Mouse (Mus musculus) hindbrain, embryonic 11.5 days (tissue): ENCODE measurements around the gene C330021F23Rik. TPM values are rescaled to one million over a fixed set of nuclear protein-coding genes. Genes with fewer than 3 reads are reported as not detected.

Experiments used
- ATAC-seq: fragments of 200-750 bp; cut with Nextera tagmentation; 2 replicates; pipeline ENCODE4 v1.8.0; 2017; ENCODE audit warnings: mild to moderate bottlenecking, moderate TSS enrichment, moderate library complexity; ENCODE audit not compliant: low FRiP score
- DNase-seq: peaks from one replicate; pipeline ENCODE4 v3.0.0-alpha.2; 2015; ENCODE audit warnings: low spot score
- H3K27ac ChIP-seq: fragments of 300-500 bp; sonication (generic); 2 replicates; pipeline ENCODE4 v1.5.1; 2014; ENCODE audit warnings: mild to moderate bottlenecking, low read depth, low read length
- H3K27me3 ChIP-seq: fragments of 300-500 bp; sonication (generic); 2 replicates; pipeline ENCODE4 v1.6.1; 2014; ENCODE audit warnings: mild to moderate bottlenecking, low read length, moderate library complexity, mixed read lengths; ENCODE audit not compliant: control insufficient read depth, insufficient read depth
- H3K36me3 ChIP-seq: fragments of 300-500 bp; sonication (generic); 2 replicates; pipeline ENCODE4 v1.6.1; 2014; ENCODE audit warnings: mild to moderate bottlenecking, low read length, moderate library complexity, mixed read lengths; ENCODE audit not compliant: control insufficient read depth, insufficient read depth
- H3K4me1 ChIP-seq: fragments of 300-500 bp; sonication (generic); replicated peaks from 2 replicates; pipeline ENCODE4 v1.6.1; 2014; ENCODE audit warnings: low read length, mixed read lengths; ENCODE audit not compliant: control insufficient read depth, insufficient read depth
- H3K4me2 ChIP-seq: fragments of 300-500 bp; sonication (generic); replicated peaks from 2 replicates; pipeline ENCODE4 v1.6.1; 2014; ENCODE audit warnings: mild to moderate bottlenecking, low read depth, low read length
- H3K4me3 ChIP-seq: fragments of 300-500 bp; sonication (generic); 2 replicates; pipeline ENCODE4 v1.5.1; 2014; ENCODE audit warnings: low read depth, low read length
- H3K9ac ChIP-seq: fragments of 300-500 bp; sonication (generic); 2 replicates; pipeline ENCODE4 v1.6.1; 2014; ENCODE audit warnings: low read depth, low read length
- H3K9me3 ChIP-seq: fragments of 300-500 bp; sonication (generic); 2 replicates; pipeline ENCODE4 v1.6.1; 2016; ENCODE audit warnings: low read length; ENCODE audit not compliant: control insufficient read depth
- WGBS: fragments of 180-500 bp; shearing (Covaris S2); extraction: QIAGEN DNeasy Blood & Tissue Kit; methylation state at CpG from one replicate; pipeline ENCODE4 v1.1.7; 2014; 5-methylcytosine and 5-hydroxymethylcytosine counted together
- polyA plus RNA-seq: library from polyadenylated mRNA; unstranded; fragments of >200 nt; fragmentation: Nextera tagmentation; extraction: Ambion mirVana; gene quantifications from 2 replicates; pipeline ENCODE4 v1.2.1, GENCODE M21; 2014

The C330021F23Rik gene
- polyA plus RNA-seq, 1 experiment from 2014 or later, result 3.9 TPM

GRCm38 (mm10) chr8:3540076-3540475 lies 27.7 kb upstream of the C330021F23Rik start:
- Histone ChIP-seq H3K4me1 (no peaks in the 10 kb centered on the region), H3K4me3 (no peak overlapping the region), H3K27me3 (no peaks in the 10 kb centered on the region), H3K27ac (no peak overlapping the region), H3K9me3 (no peaks in the 10 kb centered on the region), H3K9ac (no peak overlapping the region), H3K4me2 (no peak overlapping the region), H3K36me3 (no peaks in the 10 kb centered on the region)
- WGBS, result 86% methylated on average over 4 of the region's 4 CpGs
- ATAC-seq, result no peak
- no peak for DNase-seq

GRCm38 (mm10) chr8:3546511-3546910 lies 21.3 kb upstream of the C330021F23Rik start:
- Histone ChIP-seq H3K27me3 (no peaks in the 10 kb centered on the region), H3K9me3 (no peaks in the 10 kb centered on the region), H3K4me2 (no peak overlapping the region), H3K4me3 (no peak overlapping the region), H3K4me1 (no peaks in the 10 kb centered on the region), H3K36me3 (no peaks in the 10 kb centered on the region), H3K9ac (no peak overlapping the region), H3K27ac (no peak overlapping the region)
- ATAC-seq (no peak), DNase-seq (no peak)
- 92% methylated on average over 2 of the region's 2 CpGs for WGBS

DNA sequence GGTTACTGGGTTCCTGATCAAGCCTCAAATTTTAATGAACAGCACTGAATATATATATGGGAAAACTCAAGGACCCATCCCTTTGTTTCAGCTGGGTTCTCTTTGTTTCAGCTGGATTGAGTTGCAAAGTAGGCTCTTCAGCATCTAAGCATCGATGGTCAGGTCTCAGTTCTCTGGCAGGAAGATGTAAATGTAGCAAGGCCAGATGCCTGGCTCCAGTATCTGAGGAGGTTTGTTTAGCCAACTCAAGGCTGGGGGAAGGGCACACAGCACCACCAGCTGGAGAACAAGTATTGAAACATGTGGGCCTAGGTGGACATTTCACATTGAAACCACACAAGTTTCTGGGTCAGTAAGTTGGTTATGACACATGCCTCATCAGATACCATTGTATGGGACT lies 15.6 kb upstream of the C330021F23Rik start:
- no peak for DNase-seq
- H3K27ac ChIP-seq, result no peak overlapping the region
- no peak for ATAC-seq
- no peaks in the 10 kb centered on the region for H3K27me3 ChIP-seq
- H3K9ac ChIP-seq, result no peak overlapping the region
- no peaks in the 10 kb centered on the region for H3K36me3 ChIP-seq
- no peaks in the 10 kb centered on the region for H3K9me3 ChIP-seq
- H3K4me2 ChIP-seq, result no peak overlapping the region
- H3K4me1 ChIP-seq, result no peaks in the 10 kb centered on the region
- whole genome bisulfite sequencing, result 79% methylated on average over 1 of the region's 1 CpGs
- H3K4me3 ChIP-seq, result no peak overlapping the region

DNA sequence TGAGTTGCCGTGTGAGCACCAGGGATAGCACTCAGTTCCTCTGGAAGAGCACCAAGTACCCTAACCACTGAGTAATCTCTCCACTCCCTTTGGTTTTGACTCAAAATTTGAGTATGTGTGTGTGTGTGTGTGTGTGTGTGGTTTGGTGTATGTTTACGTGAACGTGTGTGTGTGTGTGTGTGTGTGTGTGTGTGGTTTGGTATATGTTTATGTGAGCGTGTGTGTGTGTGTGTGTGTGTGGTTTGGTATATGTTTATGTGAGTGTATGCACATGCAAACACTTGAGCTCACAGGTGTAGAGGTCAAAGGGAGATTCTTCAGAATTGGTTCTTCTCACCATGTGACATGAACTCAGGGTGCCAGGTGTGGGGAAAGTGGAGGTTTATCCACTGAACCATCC lies 11.7 kb upstream of the C330021F23Rik start:
- Histone ChIP-seq H3K9me3 (no peaks in the 10 kb centered on the region), H3K4me1 (no peaks in the 10 kb centered on the region), H3K27me3 (no peaks in the 10 kb centered on the region), H3K36me3 (no peaks in the 10 kb centered on the region), H3K4me3 (no peak overlapping the region), H3K9ac (no peak overlapping the region), H3K4me2 (no peak overlapping the region), H3K27ac (no peak overlapping the region)
- DNase-seq (no peak), ATAC-seq (peak; percentile 91)
- whole genome bisulfite sequencing, result 54% methylated on average over 4 of the region's 4 CpGs

DNA sequence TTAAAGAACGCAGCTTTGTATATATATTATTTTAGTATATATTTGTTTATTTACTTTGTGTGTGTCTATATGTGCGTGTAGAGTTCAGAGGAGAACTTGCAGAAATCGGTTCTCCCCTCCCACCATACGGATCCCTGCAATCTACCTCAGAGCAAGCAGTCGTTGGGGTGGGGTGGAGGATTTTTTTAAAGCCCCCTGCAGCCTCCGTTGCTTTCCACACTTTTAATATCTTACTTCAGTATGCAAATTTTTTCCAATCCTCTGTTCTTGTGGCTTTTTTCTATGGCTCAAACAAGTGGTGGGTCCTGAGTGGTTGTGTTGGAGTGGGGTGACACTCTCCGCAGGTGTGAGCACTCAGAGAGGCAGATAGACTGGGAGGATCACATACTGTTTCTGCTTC lies 588 bp downstream of the C330021F23Rik start:
- 4% methylated on average over 7 of the region's 7 CpGs for WGBS
- peak overlapping the region; percentile 11 for H3K4me2 ChIP-seq
- no peak for ATAC-seq

DNA sequence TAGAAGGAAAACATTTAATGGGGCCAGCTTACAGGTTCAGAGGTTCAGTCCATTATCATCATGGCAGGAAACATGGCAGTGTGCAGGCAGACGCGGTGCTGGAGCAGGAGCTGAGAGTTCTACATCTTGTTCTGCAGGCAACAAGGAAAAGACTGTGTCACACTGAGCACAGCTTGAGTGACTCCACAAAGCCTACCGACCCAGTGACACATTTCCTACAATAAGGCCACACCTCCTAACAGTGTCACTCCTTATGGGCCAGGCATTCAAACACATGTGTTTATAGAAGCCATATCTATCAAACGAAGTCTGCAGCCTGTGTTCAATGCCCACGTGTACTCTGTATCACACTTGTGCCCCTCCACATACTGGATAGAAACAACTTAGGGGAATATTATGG lies 2.0 kb downstream of the C330021F23Rik start:
- no peaks in the 10 kb centered on the region for H3K36me3 ChIP-seq
- H3K4me3 ChIP-seq, result no peak overlapping the region
- DNase-seq (no peak), ATAC-seq (no peak)
- no peak overlapping the region for H3K4me2 ChIP-seq
- no peak overlapping the region for H3K9ac ChIP-seq
- no peaks in the 10 kb centered on the region; the same call in 1 of the 2 replicates for H3K4me1 ChIP-seq
- H3K27me3 ChIP-seq, result no peaks in the 10 kb centered on the region
- 86% methylated on average over 5 of the region's 5 CpGs for WGBS
- no peaks in the 10 kb centered on the region for H3K9me3 ChIP-seq
- no peak overlapping the region for H3K27ac ChIP-seq

More for the DNA sequence above, 588 bp downstream of the C330021F23Rik start:
- H3K4me1 ChIP-seq, result no peaks in the 10 kb centered on the region; the same call in 1 of the 2 replicates
- H3K27ac ChIP-seq, result no peak overlapping the region
- no peaks in the 10 kb centered on the region for H3K36me3 ChIP-seq
- peak overlapping the region; percentile 22 for H3K4me3 ChIP-seq
- peak; percentile 7 for DNase-seq
- no peaks in the 10 kb centered on the region for H3K27me3 ChIP-seq
- no peak overlapping the region for H3K9ac ChIP-seq
- H3K9me3 ChIP-seq, result no peaks in the 10 kb centered on the region

DNA sequence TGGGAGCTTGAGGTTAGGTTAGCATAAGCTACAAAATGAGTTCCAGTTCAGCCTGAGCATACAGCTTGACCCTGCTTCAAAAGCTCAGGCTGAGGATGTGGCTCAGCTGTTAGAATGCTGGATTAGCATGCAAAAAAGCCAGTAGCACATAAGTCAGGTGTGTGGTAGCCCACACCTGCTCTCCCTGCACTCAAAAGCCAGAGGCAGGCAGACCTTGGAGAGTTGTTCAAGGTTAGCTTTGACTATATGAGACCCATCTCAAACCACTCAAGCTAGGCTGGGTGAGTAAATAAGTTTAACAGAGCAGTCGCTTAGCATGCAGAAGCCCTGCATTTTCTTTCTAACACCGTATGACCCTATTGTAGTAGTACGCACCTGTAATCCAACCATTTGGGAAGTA lies 6.8 kb downstream of the C330021F23Rik start:
- H3K4me2 ChIP-seq, result no peak overlapping the region
- no peaks in the 10 kb centered on the region for H3K9me3 ChIP-seq
- no peaks in the 10 kb centered on the region for H3K36me3 ChIP-seq
- no peak for ATAC-seq
- WGBS, result 88% methylated on average over 3 of the region's 3 CpGs
- no peaks in the 10 kb centered on the region for H3K4me1 ChIP-seq
- H3K27ac ChIP-seq, result no peak overlapping the region
- H3K9ac ChIP-seq, result no peak overlapping the region
- no peak overlapping the region for H3K4me3 ChIP-seq
- H3K27me3 ChIP-seq, result no peaks in the 10 kb centered on the region
- DNase-seq, result no peak

GRCm38 (mm10) chr8:3576211-3576960 lies 8.6 kb downstream of the C330021F23Rik start:
- Histone ChIP-seq H3K27ac (no peak overlapping the region), H3K4me2 (no peak overlapping the region)

More at GRCm38 (mm10) chr8:3576211-3576960, 8.6 kb downstream of the C330021F23Rik start:
- Histone ChIP-seq H3K9ac (no peak overlapping the region), H3K36me3 (no peaks in the 10 kb centered on the region), H3K4me1 (no peaks in the 10 kb centered on the region), H3K9me3 (no peaks in the 10 kb centered on the region), H3K4me3 (no peak overlapping the region), H3K27me3 (no peaks in the 10 kb centered on the region)
- DNase-seq, result no peak
- WGBS, result 80% methylated on average over 15 of the region's 15 CpGs
- no peak for ATAC-seq
